Mouse (Mus musculus) embryo, embryonic 9.5 days (tissue): ENCODE results near the gene Trpm1.
A peak's percentile ranks its signal among the peaks of the same experiment; 100 is the strongest.
"Not testable (repeated sequence)": the region's sequence is repeated elsewhere in the genome, so short reads cannot be mapped to it uniquely, and the experiment has no call there.

Source experiments
- DNase-seq: peaks from one replicate; pipeline ENCODE4 v3.0.0-alpha.2; 2017; ENCODE audit errors: extremely low spot score

Trpm1 gene

GRCm38 (mm10) chr7:64153535-64153934, at the start of gene Trpm1:
Gene Trpm1, plus strand, starts transcription at chr7:64153835.
- no peak for DNase-seq

- no peak for DNase-seq
Observed at GRCm38 (mm10) chr7:64122131-64122715, 31.4 kb upstream of the Trpm1 start.

- no peak for DNase-seq
Observed at GRCm38 (mm10) chr7:64123721-64124120, 29.9 kb upstream of the Trpm1 start.

GRCm38 (mm10) chr7:64125994-64126393, 27.6 kb upstream of the Trpm1 start:
- DNase-seq: not testable (repeated sequence)

- DNase-seq: no peak
Observed at GRCm38 (mm10) chr7:64139866-64140265, 13.8 kb upstream of the Trpm1 start.

GRCm38 (mm10) chr7:64141301-64142032, 12.2 kb upstream of the Trpm1 start:
- DNase-seq: no peak

GRCm38 (mm10) chr7:64149337-64149736, 4.3 kb upstream of the Trpm1 start:
- DNase-seq: no peak

- no peak for DNase-seq
Observed at GRCm38 (mm10) chr7:64149747-64150146, 3.9 kb upstream of the Trpm1 start.

GRCm38 (mm10) chr7:64150436-64151080, 3.1 kb upstream of the Trpm1 start:
- no peak for DNase-seq

GRCm38 (mm10) chr7:64155226-64155625, 1.6 kb downstream of the Trpm1 start:
- no peak for DNase-seq

- peak; percentile 69 for DNase-seq
Observed at GRCm38 (mm10) chr7:64155687-64156086, 2.1 kb downstream of the Trpm1 start.

GRCm38 (mm10) chr7:64156271-64156911, 2.8 kb downstream of the Trpm1 start:
- no peak for DNase-seq

- DNase-seq: no peak
Observed at GRCm38 (mm10) chr7:64156918-64157690, 3.5 kb downstream of the Trpm1 start.

- DNase-seq: no peak
Observed at GRCm38 (mm10) chr7:64158281-64159055, 4.8 kb downstream of the Trpm1 start.

- no peak for DNase-seq
Observed at GRCm38 (mm10) chr7:64159056-64159542, 5.5 kb downstream of the Trpm1 start.

GRCm38 (mm10) chr7:64159612-64160591, 6.3 kb downstream of the Trpm1 start:
- DNase-seq: no peak

GRCm38 (mm10) chr7:64160737-64161470, 7.3 kb downstream of the Trpm1 start:
- DNase-seq: no peak

- no peak for DNase-seq
Observed at GRCm38 (mm10) chr7:64161990-64162389, 8.4 kb downstream of the Trpm1 start.

- DNase-seq: no peak
Observed at GRCm38 (mm10) chr7:64163086-64163485, 9.5 kb downstream of the Trpm1 start.
